Mouse (Mus musculus) liver, embryonic 14.5 days (tissue): ENCODE data around the gene Capn2. TPM values are rescaled to one million over a fixed set of nuclear protein-coding genes. Genes with fewer than 3 reads are reported as not detected.

ENCODE experiments used
- ATAC-seq: fragments of 200-750 bp; cut with Nextera tagmentation; 2 replicates; pipeline ENCODE4 v1.8.0; 2017; ENCODE audit warnings: moderate number of reproducible peaks, mild to moderate bottlenecking, moderate library complexity; ENCODE audit not compliant: insufficient read depth
- DNase-seq, 3 experiments: peaks; one replicate each; pipeline ENCODE4 v3.0.0-alpha.2; 2012 to 2013; ENCODE audit warnings: low read depth in 3 of 3, low spot score in 3 of 3
- H3K27ac ChIP-seq: fragments of 300-500 bp; sonication (generic); 2 replicates; pipeline ENCODE4 v1.5.1; 2014; ENCODE audit warnings: moderate library complexity, mild to moderate bottlenecking, control low read depth, inconsistent platforms
- H3K27me3 ChIP-seq: fragments of 300-500 bp; sonication (generic); 2 replicates; pipeline ENCODE4 v1.6.1; 2014; ENCODE audit warnings: mild to moderate bottlenecking, low read length, moderate library complexity; ENCODE audit not compliant: control insufficient read depth, insufficient read depth
- H3K36me3 ChIP-seq: fragments of 300-500 bp; sonication (generic); replicated peaks from 2 replicates; pipeline ENCODE4 v1.6.1; 2014; ENCODE audit warnings: low read depth; ENCODE audit not compliant: control insufficient read depth, insufficient read depth
- H3K4me1 ChIP-seq, 2 experiments: fragments of 200-500 bp in 1 of 2; fragments of 300-500 bp in 1 of 2; sonication (generic) in 1 of 2; replicated peaks; 2 replicates each; pipeline ENCODE4 v1.6.1; 2012 to 2014; ENCODE audit warnings: antibody characterized with exemption in 1 of 2, inconsistent platforms in 1 of 2, low read length in 1 of 2; ENCODE audit not compliant: control insufficient read depth in 2 of 2, insufficient read depth in 2 of 2
- H3K4me2 ChIP-seq: fragments of 300-500 bp; sonication (generic); 2 replicates; pipeline ENCODE4 v1.6.1; 2014; ENCODE audit warnings: low read depth, mild to moderate bottlenecking, control low read depth, moderate library complexity
- H3K4me3 ChIP-seq, 2 experiments: fragments of 200-500 bp in 1 of 2; fragments of 300-500 bp in 1 of 2; sonication (generic) in 1 of 2; 2 replicates each; pipeline ENCODE4 v1.5.1; 2012 to 2014; ENCODE audit warnings: low read depth in 2 of 2, low read length in 2 of 2, mild to moderate bottlenecking in 2 of 2, control low read depth in 1 of 2, inconsistent platforms in 1 of 2, moderate library complexity in 1 of 2; ENCODE audit not compliant: insufficient read depth in 1 of 2
- H3K9ac ChIP-seq: fragments of 300-500 bp; sonication (generic); replicated peaks from 2 replicates; pipeline ENCODE4 v1.6.1; 2014; ENCODE audit warnings: mild to moderate bottlenecking, control low read depth, moderate library complexity
- H3K9me3 ChIP-seq: fragments of 300-500 bp; sonication (generic); 2 replicates; pipeline ENCODE4 v1.6.1; 2016; ENCODE audit warnings: low read length, mixed read lengths; ENCODE audit not compliant: control insufficient read depth
- CTCF ChIP-seq: IDR thresholded peaks from 2 replicates; pipeline ENCODE4 v1.5.1; 2016; ENCODE audit warnings: antibody characterized with exemption, low read depth, control low read depth
- EP300 ChIP-seq: IDR thresholded peaks from 2 replicates; pipeline ENCODE4 v1.6.1; 2016; ENCODE audit warnings: antibody characterized with exemption, low read depth
- WGBS: fragments of 180-500 bp; shearing (Covaris S2); extraction: QIAGEN DNeasy Blood & Tissue Kit; methylation state at CpG from one replicate; pipeline ENCODE4 v1.1.7; 2014; ENCODE audit not compliant: insufficient replicate concordance; 5-methylcytosine and 5-hydroxymethylcytosine counted together
- polyA plus RNA-seq, 2 experiments: library from polyadenylated mRNA; depleted of rRNA in 1 of 2; stranded (reverse) in 1 of 2; unstranded in 1 of 2; fragments of >200 nt; fragmentation: Nextera tagmentation in 1 of 2; extraction: Ambion mirVana in 1 of 2; gene quantifications; 2 replicates each; pipeline versions ENCODE4 v1.2.1 to v1.2.3; 2012 to 2014

The Capn2 gene
- polyA plus RNA-seq, 2 experiments: 9.8 to 13.6 TPM

GRCm38 (mm10) chr1:182494285-182495145, 22.9 kb downstream of the Capn2 start:
- Histone ChIP-seq H3K27me3 (no peaks in the 10 kb centered on the region), H3K9ac (no peak overlapping the region), H3K4me1 (peaks cover 0 to 12% of the 10 kb centered on the region in 2 experiments; a peak in 2 of 4 replicates), H3K9me3 (no peaks in the 10 kb centered on the region), H3K27ac (no peak overlapping the region), H3K4me3 (no peak overlapping the region), H3K36me3 (no peaks in the 10 kb centered on the region), H3K4me2 (no peak overlapping the region)
- no peak for DNase-seq
- WGBS: 61% methylated on average over 17 of the region's 17 CpGs
- ATAC-seq: no peak
- no peak for TF ChIP-seq CTCF
- no peak for TF ChIP-seq EP300

GRCm38 (mm10) chr1:182491839-182492238, 25.6 kb downstream of the Capn2 start:
- TF ChIP-seq EP300 (no peak), CTCF (no peak)
- H3K9me3 ChIP-seq: no peaks in the 10 kb centered on the region
- H3K36me3 ChIP-seq: no peaks in the 10 kb centered on the region
- H3K4me1 ChIP-seq: peaks cover 0 to 7% of the 10 kb centered on the region in 2 experiments; a peak in 1 of 4 replicates
- no peak for DNase-seq
- no peak overlapping the region for H3K4me3 ChIP-seq
- no peak overlapping the region for H3K9ac ChIP-seq
- 63% methylated on average over 6 of the region's 6 CpGs for WGBS
- H3K27me3 ChIP-seq: no peaks in the 10 kb centered on the region
- H3K4me2 ChIP-seq: no peak overlapping the region
- no peak for ATAC-seq
- no peak overlapping the region for H3K27ac ChIP-seq

GRCm38 (mm10) chr1:182490568-182490967, 26.8 kb downstream of the Capn2 start:
- H3K36me3 ChIP-seq: no peaks in the 10 kb centered on the region

GRCm38 (mm10) chr1:182489803-182490452, 27.5 kb downstream of the Capn2 start:
- Histone ChIP-seq H3K4me1 (peaks cover 0 to 5% of the 10 kb centered on the region in 2 experiments; a peak in 1 of 4 replicates), H3K9ac (no peak overlapping the region), H3K27me3 (no peaks in the 10 kb centered on the region), H3K36me3 (no peaks in the 10 kb centered on the region), H3K4me3 (no peak overlapping the region), H3K9me3 (no peaks in the 10 kb centered on the region), H3K27ac (no peak overlapping the region), H3K4me2 (peak overlapping the region; percentile 25)
- TF ChIP-seq CTCF (peak; percentile 93), EP300 (no peak)
- peak; percentile 83 for ATAC-seq
- WGBS: 8% methylated on average over 21 of the region's 21 CpGs
- DNase-seq: peak; percentile 58 to 66 (median 61)

More at GRCm38 (mm10) chr1:182490568-182490967, 26.8 kb downstream of the Capn2 start:
- Histone ChIP-seq H3K4me2 (no peak overlapping the region), H3K27me3 (no peaks in the 10 kb centered on the region), H3K4me3 (no peak overlapping the region), H3K4me1 (peaks cover 0 to 5% of the 10 kb centered on the region in 2 experiments; a peak in 1 of 4 replicates), H3K9me3 (no peaks in the 10 kb centered on the region), H3K27ac (no peak overlapping the region), H3K9ac (no peak overlapping the region)
- ATAC-seq: no peak
- DNase-seq: no peak
- TF ChIP-seq EP300 (no peak), CTCF (peak; percentile 45)
- WGBS: 70% methylated on average over 7 of the region's 7 CpGs

GRCm38 (mm10) chr1:182488503-182488902, 28.9 kb downstream of the Capn2 start:
- DNase-seq: no peak
- H3K27me3 ChIP-seq: no peaks in the 10 kb centered on the region
- no peak overlapping the region for H3K27ac ChIP-seq
- TF ChIP-seq EP300 (no peak), CTCF (no peak)
- H3K4me3 ChIP-seq: no peak overlapping the region
- no peak for ATAC-seq
- H3K4me2 ChIP-seq: no peak overlapping the region
- 83% methylated on average over 10 of the region's 10 CpGs for WGBS
- no peaks in the 10 kb centered on the region for H3K9me3 ChIP-seq
- no peak overlapping the region for H3K9ac ChIP-seq
- peaks cover 0 to 3% of the 10 kb centered on the region in 2 experiments; a peak in 1 of 4 replicates for H3K4me1 ChIP-seq
- H3K36me3 ChIP-seq: no peaks in the 10 kb centered on the region
